Mouse (Mus musculus): ENCODE results near the gene Megf6.

GRCm38 (mm10) chr4:154177257-154177656 lies 6.7 kb downstream of the Megf6 start:
- no peak for TF ChIP-seq EP300 (IDR thresholded peaks at IDR 0.05; ENCODE audit: insufficient read depth, low read depth, low read length)
- no peak for TF ChIP-seq CTCF (IDR thresholded peaks at IDR 0.05; ENCODE audit: low read depth, low read length)
- TF ChIP-seq POLR2A (IDR thresholded peaks at IDR 0.05; ENCODE audit: insufficient read depth, low read length), result no peak
